Mouse (Mus musculus): ENCODE data around the gene U2af1l4. TPM values are rescaled to one million over a fixed set of nuclear protein-coding genes. Genes with fewer than 3 reads are reported as not detected.
A peak's percentile ranks its signal among the peaks of the same experiment; 100 is the strongest.

Gene U2af1l4
- polyA plus RNA-seq, 1 experiment = 71.1 TPM

DNA sequence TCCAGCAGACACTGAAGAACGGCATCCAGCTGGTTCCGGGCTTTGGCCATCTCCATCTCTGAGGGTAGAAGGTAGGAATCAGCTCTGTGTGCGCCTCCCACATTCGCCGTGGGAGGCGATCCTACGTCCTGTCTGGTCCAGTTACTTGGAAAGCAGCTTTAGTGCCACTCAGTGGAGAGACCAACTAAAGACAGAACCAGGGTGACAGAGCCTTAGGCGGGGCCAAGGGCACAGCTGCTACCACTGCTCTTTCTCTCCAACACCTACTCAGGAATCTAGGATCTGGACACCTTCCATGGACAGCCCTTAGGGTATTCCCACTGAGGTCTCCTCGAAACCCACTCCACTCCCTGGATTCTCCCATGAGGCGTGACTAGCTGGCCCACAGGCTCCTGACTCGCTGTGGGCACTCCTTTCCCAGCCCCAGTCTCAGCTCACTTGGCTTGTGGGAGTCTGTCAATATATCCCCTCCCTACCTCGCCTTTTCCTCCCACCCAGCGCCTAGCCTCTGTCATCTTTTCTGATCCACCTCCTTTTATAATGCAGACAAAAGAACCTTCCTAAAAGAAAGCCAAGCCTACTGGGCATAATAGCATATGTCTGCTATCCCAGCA, 5.1 kb upstream of the U2af1l4 start:
- TF ChIP-seq CTCF (IDR thresholded peaks at IDR 0.05; ENCODE audit: control insufficient read depth, insufficient read depth, low read length) (no peak), POLR2A (IDR thresholded peaks at IDR 0.05; ENCODE audit: borderline replicate concordance, control insufficient read depth, low read depth, low read length) (no peak)
- Histone ChIP-seq H3K4me3 (replicated peaks; ENCODE audit: control insufficient read depth, low read depth, low read length) (no peak overlapping the region), H3K4me1 (ENCODE audit: control insufficient read depth, insufficient read depth, low read length) (peaks cover 1% of the 10 kb centered on the region; the same call in 1 of the 2 replicates), H3K27ac (ENCODE audit: control insufficient read depth, insufficient read depth, low read depth, low read length, poor library complexity) (no peak overlapping the region)
- 90% methylated on average over 13 of the region's 13 CpGs for WGBS

DNA sequence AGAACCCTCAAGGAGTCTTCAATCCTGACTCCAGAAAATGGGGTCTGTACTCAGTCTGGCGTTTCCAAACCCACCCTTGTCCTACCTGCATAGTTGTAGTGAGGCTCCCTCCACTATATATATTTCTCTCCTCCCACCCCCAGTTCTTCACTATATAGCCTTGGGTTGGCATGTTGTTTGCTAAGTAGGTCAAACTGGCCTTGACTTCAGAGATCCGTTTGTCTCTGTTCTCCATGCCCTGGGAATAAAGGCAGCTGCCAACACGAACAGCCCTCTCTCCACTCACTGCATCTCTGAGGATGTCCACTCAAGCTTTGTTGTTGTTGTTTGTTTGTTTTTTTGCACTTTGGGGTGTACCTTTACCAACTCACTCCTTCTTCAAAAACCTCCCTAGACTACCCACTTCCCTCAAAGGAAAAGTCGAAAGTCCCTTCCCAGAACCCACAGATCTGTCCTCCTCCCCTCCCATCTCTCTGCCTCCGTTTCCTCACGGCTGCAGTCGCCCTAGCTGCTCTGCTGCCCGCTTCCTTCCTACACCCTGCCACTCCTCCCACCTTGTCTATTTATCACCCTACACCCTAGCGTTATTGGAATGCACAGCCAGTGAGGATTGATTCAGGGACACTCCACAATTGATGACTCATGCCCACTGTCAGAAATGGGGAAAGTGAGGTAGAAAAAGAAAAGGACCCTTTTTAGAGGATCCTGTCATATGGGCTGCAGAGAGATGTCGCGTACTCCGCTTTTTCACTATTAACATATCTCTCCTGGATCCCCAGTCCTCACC, 4.3 kb upstream of the U2af1l4 start:
- Histone ChIP-seq H3K4me1 (ENCODE audit: control insufficient read depth, insufficient read depth, low read length) (peaks cover 2% of the 10 kb centered on the region; the same call in 1 of the 2 replicates), H3K27ac (ENCODE audit: control insufficient read depth, insufficient read depth, low read depth, low read length, poor library complexity) (peak overlapping the region; percentile 66), H3K4me3 (replicated peaks; ENCODE audit: control insufficient read depth, low read depth, low read length) (peak overlapping the region; percentile 81)
- TF ChIP-seq CTCF (IDR thresholded peaks at IDR 0.05; ENCODE audit: control insufficient read depth, insufficient read depth, low read length) (no peak), POLR2A (IDR thresholded peaks at IDR 0.05; ENCODE audit: borderline replicate concordance, control insufficient read depth, low read depth, low read length) (no peak)
- 6% methylated on average over 12 of the region's 12 CpGs for WGBS

DNA sequence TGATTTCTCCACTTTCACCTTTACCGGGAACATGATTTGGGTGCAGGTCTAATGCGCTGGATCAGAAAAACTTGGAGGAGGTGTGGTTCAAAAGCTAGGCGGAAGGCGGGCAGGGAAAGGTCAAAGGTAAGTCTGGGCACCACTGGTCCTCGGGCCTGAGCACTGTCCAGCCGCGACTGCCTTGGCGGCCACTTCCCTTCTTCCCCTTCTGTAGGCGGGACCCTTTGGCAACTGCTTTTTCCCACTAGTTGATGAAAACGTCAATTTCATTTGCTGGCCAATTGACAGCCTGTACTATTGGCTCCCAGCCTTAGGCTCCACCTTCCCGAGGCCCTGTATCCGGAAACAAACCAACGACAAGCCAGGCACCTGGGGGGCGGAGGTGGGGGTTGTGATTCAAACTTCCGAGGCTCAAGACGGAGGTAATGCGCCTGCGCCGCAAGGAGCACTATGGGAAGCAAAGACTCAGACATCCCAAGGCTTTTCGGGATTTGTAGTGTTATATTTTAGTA, 3.6 kb upstream of the U2af1l4 start, which contains the start of gene Lin37:
Gene Lin37 (minus strand): TSS at position 396 of the 512 bp plus-strand sequence.
- WGBS = under 1% methylated on average over 20 of the region's 20 CpGs
- peak; percentile 62; the same call in 1 of the 2 replicates for TF ChIP-seq POLR2A (IDR thresholded peaks at IDR 0.05; ENCODE audit: borderline replicate concordance, control insufficient read depth, low read depth, low read length)
- no peak for TF ChIP-seq CTCF (IDR thresholded peaks at IDR 0.05; ENCODE audit: control insufficient read depth, insufficient read depth, low read length)
- peak within 1 kb of the TSS; percentile 81 for H3K4me3 ChIP-seq (replicated peaks; ENCODE audit: control insufficient read depth, low read depth, low read length)
- peak within 1 kb of the TSS; percentile 66 for H3K27ac ChIP-seq (ENCODE audit: control insufficient read depth, insufficient read depth, low read depth, low read length, poor library complexity)
- peaks cover 3% of the 10 kb centered on the region; the same call in 1 of the 2 replicates for H3K4me1 ChIP-seq (ENCODE audit: control insufficient read depth, insufficient read depth, low read length)

DNA sequence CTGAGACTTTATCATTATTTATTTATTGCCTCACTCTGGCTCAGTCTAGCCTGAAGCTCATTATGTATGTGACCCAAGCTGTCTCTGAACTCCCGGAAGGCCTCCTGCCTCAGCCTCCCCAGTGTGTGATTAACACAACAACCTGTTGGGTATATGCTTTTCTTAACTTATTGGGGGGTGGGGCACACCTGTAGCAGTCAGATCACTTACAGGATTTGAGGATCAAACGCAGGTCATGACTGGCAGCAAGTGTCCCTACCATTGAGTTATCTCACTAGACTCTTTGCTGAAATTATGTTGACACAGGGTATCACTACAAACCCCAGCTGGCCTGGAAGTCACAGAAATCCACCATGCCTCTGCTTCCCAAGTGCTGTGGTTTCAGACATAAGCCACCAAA, 2.8 kb upstream of the U2af1l4 start:
- Histone ChIP-seq H3K4me1 (ENCODE audit: control insufficient read depth, insufficient read depth, low read length) (peaks cover 3% of the 10 kb centered on the region; the same call in 1 of the 2 replicates), H3K27ac (ENCODE audit: control insufficient read depth, insufficient read depth, low read depth, low read length, poor library complexity) (no peak overlapping the region), H3K4me3 (replicated peaks; ENCODE audit: control insufficient read depth, low read depth, low read length) (no peak overlapping the region)
- WGBS = 81% methylated on average over 2 of the region's 2 CpGs
- no peak for TF ChIP-seq POLR2A (IDR thresholded peaks at IDR 0.05; ENCODE audit: borderline replicate concordance, control insufficient read depth, low read depth, low read length)
- no peak for TF ChIP-seq CTCF (IDR thresholded peaks at IDR 0.05; ENCODE audit: control insufficient read depth, insufficient read depth, low read length)

DNA sequence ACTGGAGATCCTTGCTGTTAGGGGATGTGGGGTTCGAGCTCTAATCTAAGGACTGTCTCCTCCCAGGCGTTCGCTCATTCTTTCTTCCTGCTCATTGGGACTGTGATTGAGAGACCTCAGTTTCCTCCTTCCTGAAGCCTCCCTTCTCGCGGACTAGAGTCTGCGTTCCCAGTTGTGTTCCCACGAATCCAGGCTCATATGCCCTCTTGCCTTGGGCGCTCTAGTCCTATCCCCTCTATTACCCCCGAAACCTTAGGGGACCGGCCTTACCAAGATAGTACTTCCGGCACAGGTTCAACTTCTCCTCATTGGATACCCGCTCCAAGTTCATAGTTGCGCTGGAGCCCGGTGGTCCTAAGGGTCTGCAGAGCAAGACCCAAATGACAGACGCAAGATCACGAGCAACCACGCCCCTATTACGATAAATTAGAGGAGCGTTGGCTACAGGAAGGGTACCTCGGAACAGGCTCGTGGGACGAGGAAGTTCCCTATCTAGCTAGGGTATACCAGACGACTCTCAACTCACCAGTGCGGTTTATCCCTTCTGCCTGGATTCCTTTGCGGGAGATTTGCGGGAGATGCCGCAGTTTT, 480 bp upstream of the U2af1l4 start:
- WGBS = under 1% methylated on average over 27 of the region's 27 CpGs
- H3K4me1 ChIP-seq (ENCODE audit: control insufficient read depth, insufficient read depth, low read length) = peaks cover 3% of the 10 kb centered on the region; the same call in 1 of the 2 replicates
- H3K27ac ChIP-seq (ENCODE audit: control insufficient read depth, insufficient read depth, low read depth, low read length, poor library complexity) = peak overlapping the region; percentile 17
- peak overlapping the region; percentile 90 for H3K4me3 ChIP-seq (replicated peaks; ENCODE audit: control insufficient read depth, low read depth, low read length)
- TF ChIP-seq POLR2A (IDR thresholded peaks at IDR 0.05; ENCODE audit: borderline replicate concordance, control insufficient read depth, low read depth, low read length) = no peak

DNA sequence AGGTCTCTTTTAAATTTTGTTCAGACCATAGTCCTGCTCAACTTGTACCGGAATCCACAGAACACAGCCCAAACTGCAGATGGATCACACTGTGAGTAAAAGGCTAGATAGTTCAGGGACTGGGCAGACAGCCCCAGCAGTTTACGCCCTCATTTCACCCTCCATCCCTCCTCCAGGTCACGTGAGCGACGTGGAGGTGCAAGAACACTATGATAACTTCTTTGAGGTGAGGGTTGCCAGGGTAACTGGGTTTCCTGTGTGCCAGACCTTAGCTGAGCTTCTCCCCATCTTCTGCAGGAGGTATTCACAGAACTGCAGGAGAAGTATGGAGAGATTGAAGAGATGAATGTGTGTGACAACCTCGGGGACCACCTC, 792 bp downstream of the U2af1l4 start:
- H3K4me1 ChIP-seq (ENCODE audit: control insufficient read depth, insufficient read depth, low read length) = peaks cover 2% of the 10 kb centered on the region; the same call in 1 of the 2 replicates
- 35% methylated on average over 6 of the region's 6 CpGs for WGBS
- H3K27ac ChIP-seq (ENCODE audit: control insufficient read depth, insufficient read depth, low read depth, low read length, poor library complexity) = peak overlapping the region; percentile 86; the same call in 1 of the 2 replicates
- TF ChIP-seq CTCF (IDR thresholded peaks at IDR 0.05; ENCODE audit: control insufficient read depth, insufficient read depth, low read length) (no peak), POLR2A (IDR thresholded peaks at IDR 0.05; ENCODE audit: borderline replicate concordance, control insufficient read depth, low read depth, low read length) (no peak)
- H3K4me3 ChIP-seq (replicated peaks; ENCODE audit: control insufficient read depth, low read depth, low read length) = peak overlapping the region; percentile 90

DNA sequence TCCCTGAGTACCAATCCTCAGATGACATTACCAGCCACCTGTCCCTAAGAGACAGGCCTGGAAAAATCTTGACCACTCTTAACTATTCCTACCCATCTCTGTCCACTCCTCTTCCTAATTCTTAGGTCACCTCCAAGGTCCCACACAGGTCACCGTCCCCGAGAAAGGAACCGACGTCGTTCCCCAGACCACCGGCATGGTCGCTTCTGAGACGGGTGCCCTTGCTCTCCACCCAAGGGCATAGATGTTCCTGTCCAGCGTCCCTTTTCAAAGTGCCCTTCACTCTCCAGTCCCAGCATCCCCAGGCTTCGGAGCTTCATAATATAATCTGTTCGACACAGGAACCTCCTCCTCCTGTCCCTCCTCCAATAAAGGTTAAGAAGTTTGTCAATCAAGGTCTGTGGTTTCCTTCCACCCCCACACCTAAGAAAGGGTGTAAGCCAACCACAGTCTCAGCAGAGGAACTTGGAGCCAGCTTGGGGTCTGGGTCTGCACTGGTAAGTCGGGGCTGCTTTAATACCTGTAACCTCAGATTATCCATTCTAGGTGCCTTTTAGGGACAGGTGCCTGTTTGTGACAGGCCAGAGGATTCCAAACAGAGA, 2.0 kb downstream of the U2af1l4 start, which contains the start of gene Igflr1:
Gene Igflr1 (plus strand): TSS at position 458 of the 602 bp plus-strand sequence.
- Histone ChIP-seq H3K4me1 (ENCODE audit: control insufficient read depth, insufficient read depth, low read length) (peaks cover 2% of the 10 kb centered on the region; the same call in 1 of the 2 replicates), H3K4me3 (replicated peaks; ENCODE audit: control insufficient read depth, low read depth, low read length) (peak within 1 kb of the TSS; percentile 90), H3K27ac (ENCODE audit: control insufficient read depth, insufficient read depth, low read depth, low read length, poor library complexity) (no peak within 1 kb of the TSS)
- 90% methylated on average over 12 of the region's 12 CpGs for WGBS
- TF ChIP-seq CTCF (IDR thresholded peaks at IDR 0.05; ENCODE audit: control insufficient read depth, insufficient read depth, low read length) (no peak), POLR2A (IDR thresholded peaks at IDR 0.05; ENCODE audit: borderline replicate concordance, control insufficient read depth, low read depth, low read length) (no peak)
